Mouse (Mus musculus) CH12.LX (cell line): ENCODE data around the gene Zfp445.

ENCODE experiments used
- CHD1 ChIP-seq: IDR thresholded peaks from 2 replicates; pipeline ENCODE4 v1.6.1; 2012; ENCODE audit warnings: low read depth, low read length, improper control_type of control experiment, inconsistent platforms
- CTCF ChIP-seq, 2 experiments: IDR thresholded peaks in 1 of 2; conservative IDR thresholded peaks in 1 of 2; 2 replicates each; pipeline ENCODE4 v1.5.1; 2011 to 2012; ENCODE audit warnings: low read depth in 2 of 2, low read length in 2 of 2, improper control_type of control experiment in 1 of 2, inconsistent platforms in 1 of 2, mild to moderate bottlenecking in 1 of 2, moderate library complexity in 1 of 2
- EP300 ChIP-seq: IDR thresholded peaks from 2 replicates; pipeline ENCODE4 v1.6.1; 2011; ENCODE audit warnings: low read length, improper control_type of control experiment
- HCFC1 ChIP-seq: IDR thresholded peaks from 2 replicates; pipeline ENCODE4 v1.6.1; 2012; ENCODE audit warnings: low read depth, mild to moderate bottlenecking, inconsistent platforms, low read length, improper control_type of control experiment
- IRF4 ChIP-seq: IDR thresholded peaks from 2 replicates; pipeline ENCODE4 v1.6.1; 2014; ENCODE audit warnings: low read depth, mild to moderate bottlenecking, inconsistent platforms, low read length, improper control_type of control experiment
- POLR2AphosphoS2 ChIP-seq: IDR thresholded peaks from 2 replicates; pipeline ENCODE4 v1.6.1; 2011; ENCODE audit warnings: low read depth, low read length, improper control_type of control experiment
- RAD21 ChIP-seq: IDR thresholded peaks from 2 replicates; pipeline ENCODE4 v1.6.1; 2011; ENCODE audit warnings: low read depth, mild to moderate bottlenecking, low read length, improper control_type of control experiment, moderate library complexity
- TCF12 ChIP-seq: IDR thresholded peaks from 2 replicates; pipeline ENCODE4 v1.6.1; 2014; ENCODE audit warnings: low read depth, mild to moderate bottlenecking, inconsistent platforms, low read length, improper control_type of control experiment

GRCm38 (mm10) chr9:122805053-122805844 lies 60.6 kb downstream of the Zfp445 start, which contains the start of gene Tcaim:
- TF ChIP-seq TCF12 = peak; percentile 43; the same call in 1 of the 2 replicates
- peak; percentile 60 for TF ChIP-seq HCFC1
- TF ChIP-seq POLR2AphosphoS2 = no peak
- no peak for TF ChIP-seq EP300
- no peak for TF ChIP-seq CTCF (conservative IDR thresholded peaks at IDR 0.05 in 1 of 2, IDR thresholded peaks at IDR 0.05 in 1 of 2; ENCODE audit: low read depth in 2 of 2, low read length in 2 of 2)
- TF ChIP-seq CHD1 = no peak
- TF ChIP-seq IRF4 = peak; percentile 28; the same call in 1 of the 2 replicates
- no peak for TF ChIP-seq RAD21
